Mouse (Mus musculus) ES-E14 (cell line): ENCODE measurements at regions not wholly inside any gene's neighbourhood (a gene's known extent, or its start where the extent isn't known, plus 50 kb on each side); places are given as distances from the start of the nearest gene placed in this dataset.

Source experiments
- CHD2 ChIP-seq: IDR thresholded peaks from 2 replicates; pipeline ENCODE4 v1.6.1; 2014; ENCODE audit warnings: mild to moderate bottlenecking, low read depth, low read length, inconsistent platforms
- HCFC1 ChIP-seq: IDR thresholded peaks from 2 replicates; pipeline ENCODE4 v1.6.1; 2012; ENCODE audit warnings: low read length, inconsistent platforms, borderline replicate concordance; ENCODE audit not compliant: insufficient read depth
- MAFK ChIP-seq: IDR thresholded peaks from 2 replicates; pipeline ENCODE4 v1.6.1; 2014; ENCODE audit warnings: mild to moderate bottlenecking, low read depth, low read length, inconsistent platforms; ENCODE audit not compliant: insufficient read depth
- ZC3H11A ChIP-seq: IDR thresholded peaks from 2 replicates; pipeline ENCODE4 v1.6.1; 2012; ENCODE audit warnings: low read depth, mild to moderate bottlenecking, inconsistent platforms, low read length, borderline replicate concordance
- ZNF384 ChIP-seq: IDR thresholded peaks from 2 replicates; pipeline ENCODE4 v1.6.1; 2012; ENCODE audit warnings: low read depth, low read length, inconsistent platforms

GRCm38 (mm10) chr10:24444572-24444971 is 150.7 kb upstream of the Ccn2 start:
- TF ChIP-seq MAFK, result no peak
- no peak for TF ChIP-seq ZC3H11A
- TF ChIP-seq ZNF384, result no peak
- no peak for TF ChIP-seq CHD2
- TF ChIP-seq HCFC1, result no peak
